Comparison of ENCODE assay signal across 8 mouse cellular contexts in the genomic region with DNA sequence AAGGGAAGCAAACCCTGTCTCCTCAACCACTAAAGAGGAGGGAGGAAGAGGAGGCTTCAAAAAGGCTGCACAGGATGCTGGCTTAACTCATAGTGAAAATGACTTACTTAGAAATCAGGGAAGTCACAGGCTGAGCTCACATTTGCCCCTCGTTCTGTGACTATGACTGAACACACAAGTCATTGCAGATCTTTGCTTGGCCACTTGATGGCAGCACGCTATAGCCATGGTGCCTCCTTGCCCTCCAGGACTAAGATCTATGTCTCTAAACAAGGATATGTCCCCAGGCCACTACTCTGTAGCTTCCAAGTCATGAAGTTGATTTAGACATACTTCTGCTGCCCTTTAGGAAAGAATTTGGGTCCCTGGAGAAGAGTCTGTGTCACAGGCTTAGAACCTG.
A peak's percentile ranks its signal among the peaks of the same experiment; 100 is the strongest.
DNase-seq lines count a peak whose midpoint lies in the region; ATAC-seq and TF ChIP-seq lines count a peak whose summit lies in the region.

No protein-coding gene starts in this region.

- no peak for TF ChIP-seq EP300 in liver, postnatal 0 days (IDR thresholded peaks at IDR 0.05; ENCODE audit: low read depth)

- H3K9ac ChIP-seq in neural tube, embryonic 15.5 days (replicated peaks), result no peak overlapping the region
- no peak overlapping the region for H3K9ac ChIP-seq in liver, postnatal 0 days (replicated peaks)

- 26% methylated on average over 2 of the region's 2 CpGs for WGBS in neural tube, embryonic 15.5 days
- 11% methylated on average over 2 of the region's 2 CpGs for WGBS in liver, postnatal 0 days (ENCODE audit: insufficient replicate concordance)
- 19% methylated on average over 2 of the region's 2 CpGs for WGBS in small intestine, adult 2 months

- ATAC-seq in neural tube, embryonic 15.5 days (ENCODE audit: low FRiP score), result no peak
- peak; percentile 42 to 70; a peak in 2 of 4 replicates for ATAC-seq in hematopoietic stem cell, adult 5-6 weeks (replicated peaks in 1 of 2; ENCODE audit: insufficient read depth in 1 of 2, low FRiP score in 2 of 2, low TSS enrichment in 1 of 2, low read depth in 1 of 2, poor library complexity in 2 of 2, severe bottlenecking in 2 of 2)
- no peak for ATAC-seq in liver, postnatal 0 days

- H3K4me1 ChIP-seq in neural tube, embryonic 15.5 days, result peaks cover 6% of the 10 kb centered on the region; the same call in 1 of the 2 replicates
- H3K4me1 ChIP-seq in liver, postnatal 0 days (ENCODE audit: insufficient read depth), result no peaks in the 10 kb centered on the region
- no peaks in the 10 kb centered on the region for H3K4me1 ChIP-seq in small intestine, adult 2 months (ENCODE audit: control insufficient read depth, insufficient read depth, insufficient read length, low read length)

- H3K27me3 ChIP-seq in neural tube, embryonic 15.5 days (replicated peaks), result no peaks in the 10 kb centered on the region
- no peaks in the 10 kb centered on the region for H3K27me3 ChIP-seq in liver, postnatal 0 days (ENCODE audit: insufficient read depth, low read length)
- no peaks in the 10 kb centered on the region for H3K27me3 ChIP-seq in small intestine, adult 2 months (ENCODE audit: control insufficient read depth, insufficient read depth, low read length)

- no peaks in the 10 kb centered on the region for H3K36me3 ChIP-seq in neural tube, embryonic 15.5 days
- H3K36me3 ChIP-seq in liver, postnatal 0 days (replicated peaks; ENCODE audit: insufficient read depth, low read length), result no peaks in the 10 kb centered on the region
- H3K36me3 ChIP-seq in small intestine, adult 2 months (ENCODE audit: control insufficient read depth, insufficient read depth, low read length), result no peaks in the 10 kb centered on the region

- peak; percentile 53 to 81 for DNase-seq in adrenal gland, adult (ENCODE audit: inconsistent age in 2 of 2, low spot score in 1 of 2)
- no peak for DNase-seq in adrenal gland, postnatal 4 days (ENCODE audit: low spot score in 2 of 2)
- peak; percentile 41 for DNase-seq in neural tube, embryonic 10.5 days (ENCODE audit: extremely low spot score, low spot score)
- peak; percentile 76 to 81 for DNase-seq in cerebellum, postnatal 14 days
- DNase-seq in liver, postnatal 0 days, result peak; percentile 56

- H3K27ac ChIP-seq in neural tube, embryonic 15.5 days (replicated peaks), result no peak overlapping the region
- no peak overlapping the region for H3K27ac ChIP-seq in liver, postnatal 0 days (ENCODE audit: low read depth)
- H3K27ac ChIP-seq in small intestine, adult 2 months (ENCODE audit: insufficient read depth, low read depth, low read length), result no peak overlapping the region

- no peak for TF ChIP-seq POLR2A in small intestine, adult 2 months (IDR thresholded peaks at IDR 0.05; ENCODE audit: low read depth, low read length)

- no peak overlapping the region for H3K4me3 ChIP-seq in neural tube, embryonic 15.5 days (replicated peaks)
- H3K4me3 ChIP-seq in liver, postnatal 0 days (ENCODE audit: low read depth, low read length), result no peak overlapping the region
- no peak overlapping the region for H3K4me3 ChIP-seq in small intestine, adult 2 months (ENCODE audit: low read depth, low read length)

- peak; percentile 82 for TF ChIP-seq CTCF in liver, postnatal 0 days (IDR thresholded peaks at IDR 0.05; ENCODE audit: low read depth)
- peak; percentile 63; the same call in 1 of the 2 replicates for TF ChIP-seq CTCF in small intestine, adult 2 months (IDR thresholded peaks at IDR 0.05; ENCODE audit: extremely low read depth, insufficient read length, insufficient replicate concordance, low read depth, low read length)

- no peaks in the 10 kb centered on the region for H3K9me3 ChIP-seq in neural tube, embryonic 15.5 days (replicated peaks)
- no peaks in the 10 kb centered on the region for H3K9me3 ChIP-seq in liver, postnatal 0 days (ENCODE audit: low read length)

- no peak overlapping the region for H3K4me2 ChIP-seq in neural tube, embryonic 15.5 days
- H3K4me2 ChIP-seq in liver, postnatal 0 days (ENCODE audit: low read depth, low read length), result no peak overlapping the region

Comparison
In these comparisons a context has a peak if more than half of its experiments do, and no peak if none do; other contexts are left out.
1. DNase-seq: peak in adrenal gland, adult (2 of 2), neural tube, embryonic 10.5 days (single experiment), cerebellum, postnatal 14 days (2 of 2) and liver, postnatal 0 days (single experiment); none in adrenal gland, postnatal 4 days (0 of 2).
2. ATAC-seq: peak in hematopoietic stem cell, adult 5-6 weeks (2 of 2); none in neural tube, embryonic 15.5 days (single experiment) and liver, postnatal 0 days (single experiment).